Mouse (Mus musculus): Measurements from ENCODE around the gene Hirip3.

- TF ChIP-seq CTCF (IDR thresholded peaks at IDR 0.05; ENCODE audit: borderline replicate concordance, extremely low read depth, insufficient read depth, insufficient read length) (no peak), POLR2A (IDR thresholded peaks at IDR 0.05; ENCODE audit: borderline replicate concordance, extremely low read depth, insufficient read depth, insufficient read length, poor library complexity, severe bottlenecking) (no peak)
Measured at GRCm38 (mm10) chr7:126817595-126817994, 44.2 kb upstream of the Hirip3 start.

Data from brain, embryonic 14.5 days (tissue).